Mouse (Mus musculus) forebrain, embryonic 15.5 days (tissue): ENCODE measurements around the gene Gtsf1. TPM values are rescaled to one million over a fixed set of nuclear protein-coding genes. Genes with fewer than 3 reads are reported as not detected.
"Not testable (repeated sequence)": the region's sequence is repeated elsewhere in the genome, so short reads cannot be mapped to it uniquely, and the experiment has no call there.

Experiments
- ATAC-seq: fragments of 200-750 bp; cut with Nextera tagmentation; replicated peaks from 2 replicates; pipeline ENCODE4 v1.8.0; 2017; ENCODE audit warnings: mild to moderate bottlenecking, moderate TSS enrichment, moderate library complexity
- H3K27ac ChIP-seq: fragments of 300-500 bp; sonication (generic); replicated peaks from 2 replicates; pipeline ENCODE4 v1.5.1; 2015; ENCODE audit warnings: mild to moderate bottlenecking, inconsistent platforms
- H3K27me3 ChIP-seq: fragments of 300-500 bp; sonication (generic); 2 replicates; pipeline ENCODE4 v1.6.1; 2015; ENCODE audit warnings: inconsistent platforms
- H3K36me3 ChIP-seq: fragments of 300-500 bp; sonication (generic); 2 replicates; pipeline ENCODE4 v1.6.1; 2015; ENCODE audit warnings: mild to moderate bottlenecking, inconsistent platforms
- H3K4me1 ChIP-seq: fragments of 300-500 bp; sonication (generic); 2 replicates; pipeline ENCODE4 v1.6.1; 2015; ENCODE audit warnings: inconsistent platforms
- H3K4me2 ChIP-seq: fragments of 300-500 bp; sonication (generic); replicated peaks from 2 replicates; pipeline ENCODE4 v1.6.1; 2015; ENCODE audit warnings: mild to moderate bottlenecking, inconsistent platforms
- H3K4me3 ChIP-seq: fragments of 300-500 bp; sonication (generic); 2 replicates; pipeline ENCODE4 v1.5.1; 2015; ENCODE audit warnings: mild to moderate bottlenecking, inconsistent platforms
- H3K9ac ChIP-seq: fragments of 300-500 bp; sonication (generic); replicated peaks from 2 replicates; pipeline ENCODE4 v1.6.1; 2015; ENCODE audit warnings: mild to moderate bottlenecking, inconsistent platforms
- H3K9me3 ChIP-seq: fragments of 300-500 bp; sonication (generic); 2 replicates; pipeline ENCODE4 v1.6.1; 2016; ENCODE audit warnings: inconsistent platforms
- WGBS: fragments of 180-500 bp; shearing (Covaris S2); methylation state at CpG from one replicate; pipeline ENCODE4 v1.1.7; 2015; ENCODE audit warnings: mixed read lengths; 5-methylcytosine and 5-hydroxymethylcytosine counted together
- polyA plus RNA-seq: library from polyadenylated mRNA; unstranded; fragments of >200 nt; fragmentation: Nextera tagmentation; extraction: Ambion mirVana; gene quantifications from 2 replicates; pipeline ENCODE4 v1.2.1, GENCODE M21; 2015

The Gtsf1 gene
- not detected in 2 replicates for polyA plus RNA-seq

- H3K4me3 ChIP-seq = no peak within 1 kb of the TSS
- no peaks in the 10 kb centered on the region for H3K4me1 ChIP-seq
- H3K36me3 ChIP-seq = no peaks in the 10 kb centered on the region
- no peak within 1 kb of the TSS for H3K27ac ChIP-seq
- WGBS = 95% methylated on average over 16 of the region's 16 CpGs
- ATAC-seq = no peak
- no peak within 1 kb of the TSS for H3K9ac ChIP-seq
- no peak within 1 kb of the TSS for H3K4me2 ChIP-seq
- no peaks in the 10 kb centered on the region for H3K27me3 ChIP-seq
- no peaks in the 10 kb centered on the region for H3K9me3 ChIP-seq
Measured at GRCm38 (mm10) chr15:103430241-103430640, at the start of gene Gtsf1. Gene Gtsf1 (minus strand): TSS chr15:103430470.

- WGBS = 66% methylated on average over 1 of the region's 1 CpGs
- Histone ChIP-seq H3K27me3 (no peaks in the 10 kb centered on the region), H3K4me2 (no peak overlapping the region), H3K9ac (no peak overlapping the region), H3K4me3 (no peak overlapping the region), H3K36me3 (no peaks in the 10 kb centered on the region), H3K4me1 (peaks cover 4% of the 10 kb centered on the region; the same call in 1 of the 2 replicates), H3K9me3 (no peaks in the 10 kb centered on the region), H3K27ac (no peak overlapping the region)
- ATAC-seq = no peak
Measured at GRCm38 (mm10) chr15:103479080-103479606, 48.9 kb upstream of the Gtsf1 start.

- Histone ChIP-seq H3K4me1 (no peaks in the 10 kb centered on the region), H3K36me3 (no peaks in the 10 kb centered on the region), H3K27ac (no peak overlapping the region), H3K4me2 (no peak overlapping the region), H3K9ac (no peak overlapping the region), H3K4me3 (no peak overlapping the region), H3K9me3 (no peaks in the 10 kb centered on the region), H3K27me3 (no peaks in the 10 kb centered on the region)
- 91% methylated on average over 5 of the region's 5 CpGs for WGBS
- ATAC-seq = no peak
Measured at GRCm38 (mm10) chr15:103473769-103474168, 43.5 kb upstream of the Gtsf1 start.

GRCm38 (mm10) chr15:103473182-103473581 is 42.9 kb upstream of the Gtsf1 start:
- Histone ChIP-seq H3K4me1 (no peaks in the 10 kb centered on the region), H3K9ac (no peak overlapping the region), H3K4me2 (no peak overlapping the region), H3K27me3 (no peaks in the 10 kb centered on the region), H3K36me3 (no peaks in the 10 kb centered on the region), H3K27ac (no peak overlapping the region), H3K4me3 (no peak overlapping the region), H3K9me3 (no peaks in the 10 kb centered on the region)
- WGBS = 86% methylated on average over 7 of the region's 7 CpGs
- ATAC-seq = no peak

GRCm38 (mm10) chr15:103472265-103472664 is 42.0 kb upstream of the Gtsf1 start:
- H3K4me2 ChIP-seq = no peak overlapping the region
- no peak overlapping the region for H3K27ac ChIP-seq
- H3K9me3 ChIP-seq = no peaks in the 10 kb centered on the region
- H3K27me3 ChIP-seq = no peaks in the 10 kb centered on the region
- WGBS = 47% methylated on average over 3 of the region's 3 CpGs
- no peaks in the 10 kb centered on the region for H3K4me1 ChIP-seq
- no peak overlapping the region for H3K9ac ChIP-seq
- H3K36me3 ChIP-seq = no peaks in the 10 kb centered on the region
- ATAC-seq = no peak
- H3K4me3 ChIP-seq = no peak overlapping the region

GRCm38 (mm10) chr15:103471488-103472194 is 41.4 kb upstream of the Gtsf1 start:
- no peaks in the 10 kb centered on the region for H3K27me3 ChIP-seq
- H3K4me3 ChIP-seq = no peak overlapping the region
- H3K36me3 ChIP-seq = no peaks in the 10 kb centered on the region
- WGBS = 88% methylated on average over 7 of the region's 7 CpGs
- H3K4me1 ChIP-seq = no peaks in the 10 kb centered on the region
- no peak overlapping the region for H3K9ac ChIP-seq
- no peak overlapping the region for H3K4me2 ChIP-seq
- H3K9me3 ChIP-seq = no peaks in the 10 kb centered on the region
- H3K27ac ChIP-seq = no peak overlapping the region
- no peak for ATAC-seq

GRCm38 (mm10) chr15:103462539-103463261 is 32.4 kb upstream of the Gtsf1 start:
- WGBS = 66% methylated on average over 7 of the region's 7 CpGs
- H3K27ac ChIP-seq = no peak overlapping the region
- H3K36me3 ChIP-seq = no peaks in the 10 kb centered on the region
- no peak overlapping the region for H3K4me2 ChIP-seq
- no peak overlapping the region for H3K4me3 ChIP-seq
- no peaks in the 10 kb centered on the region for H3K4me1 ChIP-seq
- H3K9ac ChIP-seq = no peak overlapping the region
- H3K27me3 ChIP-seq = no peaks in the 10 kb centered on the region
- no peak for ATAC-seq
- H3K9me3 ChIP-seq = no peaks in the 10 kb centered on the region

- H3K27ac ChIP-seq = no peak overlapping the region
- no peak overlapping the region for H3K4me2 ChIP-seq
- H3K9me3 ChIP-seq = no peaks in the 10 kb centered on the region
- no peaks in the 10 kb centered on the region for H3K4me1 ChIP-seq
- ATAC-seq = no peak
- no peak overlapping the region for H3K9ac ChIP-seq
- no peaks in the 10 kb centered on the region for H3K36me3 ChIP-seq
- WGBS = 91% methylated on average over 6 of the region's 6 CpGs
- no peak overlapping the region for H3K4me3 ChIP-seq
- H3K27me3 ChIP-seq = no peaks in the 10 kb centered on the region
Measured at GRCm38 (mm10) chr15:103454449-103454848, 24.2 kb upstream of the Gtsf1 start.

- ATAC-seq = no peak
- H3K4me3 ChIP-seq = no peak within 1 kb of the TSS
- WGBS = 92% methylated on average over 13 of the region's 13 CpGs
Measured at GRCm38 (mm10) chr15:103453551-103454218, 23.4 kb upstream of the Gtsf1 start, which contains the start of gene Nckap1l. Gene Nckap1l (plus strand): TSS chr15:103453794.

GRCm38 (mm10) chr15:103448369-103448768 is 18.1 kb upstream of the Gtsf1 start, which contains the start of gene Gtsf2:
Gene Gtsf2 (minus strand): TSS chr15:103448469.
- WGBS = 13% methylated on average over 3 of the region's 3 CpGs
- Histone ChIP-seq H3K27me3 (no peaks in the 10 kb centered on the region), H3K4me3 (no peak within 1 kb of the TSS), H3K9me3 (no peaks in the 10 kb centered on the region), H3K27ac (no peak within 1 kb of the TSS), H3K36me3 (no peaks in the 10 kb centered on the region), H3K4me1 (no peaks in the 10 kb centered on the region), H3K9ac (no peak within 1 kb of the TSS), H3K4me2 (no peak within 1 kb of the TSS)
- no peak for ATAC-seq

More at GRCm38 (mm10) chr15:103453551-103454218, 23.4 kb upstream of the Gtsf1 start, which contains the start of gene Nckap1l:
- no peak within 1 kb of the TSS for H3K27ac ChIP-seq
- no peak within 1 kb of the TSS for H3K4me2 ChIP-seq
- no peaks in the 10 kb centered on the region for H3K4me1 ChIP-seq
- H3K27me3 ChIP-seq = no peaks in the 10 kb centered on the region
- H3K9ac ChIP-seq = no peak within 1 kb of the TSS
- H3K9me3 ChIP-seq = no peaks in the 10 kb centered on the region
- H3K36me3 ChIP-seq = no peaks in the 10 kb centered on the region

GRCm38 (mm10) chr15:103445966-103446365 is 15.7 kb upstream of the Gtsf1 start:
- ATAC-seq, H3K9me3 ChIP-seq, H3K4me1 ChIP-seq, H3K4me3 ChIP-seq, H3K9ac ChIP-seq, H3K27me3 ChIP-seq, H3K4me2 ChIP-seq, H3K36me3 ChIP-seq, H3K27ac ChIP-seq: not testable (repeated sequence)
- 85% methylated on average over 4 of the region's 4 CpGs for WGBS

GRCm38 (mm10) chr15:103427017-103427416 is 3.3 kb downstream of the Gtsf1 start:
- H3K4me2 ChIP-seq = no peak overlapping the region
- no peaks in the 10 kb centered on the region for H3K27me3 ChIP-seq
- WGBS = 30% methylated on average over 2 of the region's 2 CpGs
- no peak overlapping the region for H3K27ac ChIP-seq
- ATAC-seq = no peak
- H3K4me3 ChIP-seq = no peak overlapping the region
- no peaks in the 10 kb centered on the region for H3K9me3 ChIP-seq
- H3K9ac ChIP-seq = no peak overlapping the region
- H3K36me3 ChIP-seq = no peaks in the 10 kb centered on the region
- no peaks in the 10 kb centered on the region for H3K4me1 ChIP-seq
